Comparison of ENCODE assay signal across 24 mouse cellular contexts in the genomic region with DNA sequence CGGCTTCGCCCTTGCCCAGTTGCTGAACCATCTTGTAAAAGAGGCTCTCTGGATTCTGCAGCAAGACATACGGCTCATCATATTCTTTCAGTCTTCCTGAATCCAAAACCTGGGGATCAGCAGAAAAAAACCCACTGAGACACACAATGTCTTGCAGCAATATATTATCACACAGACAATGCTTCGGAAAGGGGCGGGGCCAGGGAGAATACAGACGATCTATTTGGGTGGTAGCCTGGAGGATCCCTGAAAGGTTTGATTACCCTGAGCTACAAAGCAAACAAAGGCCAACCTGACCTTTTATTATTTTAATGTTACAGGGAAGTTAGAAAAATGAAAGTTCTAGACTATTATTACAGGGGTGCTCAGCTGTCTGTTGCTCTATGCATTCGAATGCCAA.
DNase-seq lines count a peak whose midpoint lies in the region; ATAC-seq and TF ChIP-seq lines count a peak whose summit lies in the region.
"Had no signal": no experiment of that assay in that cellular context is flagged by ENCODE, and none has a peak within 500 bp of the region (broad histone marks: within the 10 kb centered on the region; RNA-seq: fewer than 3 reads in every experiment).

No protein-coding gene starts in this region.

- no peaks in the 10 kb centered on the region for H3K36me3 ChIP-seq in forebrain, embryonic 13.5 days (ENCODE audit: poor library complexity, severe bottlenecking)
- no peaks in the 10 kb centered on the region for H3K36me3 ChIP-seq in forebrain, embryonic 15.5 days
- no peaks in the 10 kb centered on the region for H3K36me3 ChIP-seq in midbrain, embryonic 13.5 days
- no peaks in the 10 kb centered on the region for H3K36me3 ChIP-seq in midbrain, postnatal 0 days (ENCODE audit: insufficient read depth, low read length)
- no peaks in the 10 kb centered on the region for H3K36me3 ChIP-seq in hindbrain, embryonic 14.5 days (replicated peaks; ENCODE audit: control insufficient read depth, insufficient read depth)
- no peaks in the 10 kb centered on the region for H3K36me3 ChIP-seq in neural tube, embryonic 14.5 days (ENCODE audit: control insufficient read depth, insufficient read depth, low read length)
- H3K36me3 ChIP-seq: embryonic facial prominence, embryonic 13.5 days; heart, embryonic 12.5 days; kidney, embryonic 15.5 days had no signal

- H3K4me1 ChIP-seq in forebrain, embryonic 13.5 days: peaks cover 20% of the 10 kb centered on the region
- H3K4me1 ChIP-seq in forebrain, embryonic 15.5 days: peaks cover 14% of the 10 kb centered on the region
- peaks cover 15% of the 10 kb centered on the region for H3K4me1 ChIP-seq in midbrain, embryonic 13.5 days (replicated peaks)
- no peaks in the 10 kb centered on the region for H3K4me1 ChIP-seq in midbrain, postnatal 0 days (ENCODE audit: insufficient read depth, low read length)
- H3K4me1 ChIP-seq in hindbrain, embryonic 14.5 days (replicated peaks; ENCODE audit: control insufficient read depth, insufficient read depth, low read length): no peaks in the 10 kb centered on the region; the same call in 1 of the 2 replicates
- H3K4me1 ChIP-seq in neural tube, embryonic 14.5 days (ENCODE audit: control insufficient read depth, insufficient read depth, low read length): peaks cover 10% of the 10 kb centered on the region; the same call in 1 of the 2 replicates
- H3K4me1 ChIP-seq: heart, embryonic 12.5 days; kidney, embryonic 15.5 days; liver, embryonic 12.5 days had no signal

- H3K9me3 ChIP-seq in forebrain, embryonic 13.5 days (replicated peaks): no peaks in the 10 kb centered on the region
- no peaks in the 10 kb centered on the region for H3K9me3 ChIP-seq in forebrain, embryonic 15.5 days
- no peaks in the 10 kb centered on the region for H3K9me3 ChIP-seq in midbrain, embryonic 13.5 days
- no peaks in the 10 kb centered on the region for H3K9me3 ChIP-seq in midbrain, postnatal 0 days (ENCODE audit: low read length)
- H3K9me3 ChIP-seq in hindbrain, embryonic 14.5 days (ENCODE audit: control insufficient read depth, low read length): no peaks in the 10 kb centered on the region
- H3K9me3 ChIP-seq in neural tube, embryonic 14.5 days (ENCODE audit: control insufficient read depth, low read length): no peaks in the 10 kb centered on the region
- H3K9me3 ChIP-seq: embryonic facial prominence, embryonic 13.5 days; heart, embryonic 12.5 days; kidney, embryonic 15.5 days; liver, embryonic 12.5 days had no signal

- WGBS in forebrain, embryonic 13.5 days: 69% methylated on average over 7 of the region's 7 CpGs
- 66% methylated on average over 7 of the region's 7 CpGs for WGBS in forebrain, embryonic 15.5 days
- WGBS in midbrain, embryonic 13.5 days: 60% methylated on average over 7 of the region's 7 CpGs
- WGBS in midbrain, postnatal 0 days: 67% methylated on average over 7 of the region's 7 CpGs
- 52% methylated on average over 7 of the region's 7 CpGs for WGBS in hindbrain, embryonic 14.5 days
- WGBS in neural tube, embryonic 14.5 days: 34% methylated on average over 7 of the region's 7 CpGs

- H3K27me3 ChIP-seq in forebrain, embryonic 13.5 days: peaks cover 12% of the 10 kb centered on the region
- no peaks in the 10 kb centered on the region for H3K27me3 ChIP-seq in forebrain, embryonic 15.5 days
- H3K27me3 ChIP-seq in midbrain, embryonic 13.5 days: 0 out of 2 replicates have a peak, but pooled peaks cover 3% of the 10 kb centered on the region
- no peaks in the 10 kb centered on the region for H3K27me3 ChIP-seq in midbrain, postnatal 0 days (ENCODE audit: insufficient read depth, low read length)
- no peaks in the 10 kb centered on the region for H3K27me3 ChIP-seq in hindbrain, embryonic 14.5 days (ENCODE audit: control insufficient read depth, insufficient read depth, low read length)
- no peaks in the 10 kb centered on the region for H3K27me3 ChIP-seq in neural tube, embryonic 14.5 days (ENCODE audit: control insufficient read depth, insufficient read depth, low read length)
- H3K27me3 ChIP-seq: heart, embryonic 12.5 days; kidney, embryonic 15.5 days; liver, embryonic 12.5 days had no signal

- H3K9ac ChIP-seq in forebrain, embryonic 13.5 days: no peak overlapping the region
- H3K9ac ChIP-seq in forebrain, embryonic 15.5 days (replicated peaks): no peak overlapping the region
- no peak overlapping the region for H3K9ac ChIP-seq in midbrain, embryonic 13.5 days (replicated peaks)
- H3K9ac ChIP-seq in midbrain, postnatal 0 days (replicated peaks; ENCODE audit: low read length, poor library complexity, severe bottlenecking): no peak overlapping the region
- no peak overlapping the region for H3K9ac ChIP-seq in hindbrain, embryonic 14.5 days
- H3K9ac ChIP-seq in neural tube, embryonic 14.5 days (replicated peaks; ENCODE audit: low read depth, low read length): no peak overlapping the region
- H3K9ac ChIP-seq: embryonic facial prominence, embryonic 13.5 days; heart, embryonic 12.5 days; kidney, embryonic 15.5 days; liver, embryonic 12.5 days; liver, postnatal 0 days had no signal

- no peak for DNase-seq in midbrain, postnatal 0 days (ENCODE audit: low spot score)
- no peak for DNase-seq in hindbrain, embryonic 14.5 days (ENCODE audit: low spot score)
- no peak for DNase-seq in cerebellum, adult 11-12 months
- no peak for DNase-seq in cerebellum, postnatal 36 days
- DNase-seq: adrenal gland, adult 8-10 months; cerebellum, adult 8-10 months; cerebellum, postnatal 25 days; heart, adult 2 months; heart, postnatal 4 days; kidney, adult 18-20 months; kidney, postnatal 36 days; liver, postnatal 0 days; lung, postnatal 36 days had no signal

- TF ChIP-seq CTCF in midbrain, postnatal 0 days (IDR thresholded peaks at IDR 0.05): no peak

- H3K4me3 ChIP-seq in forebrain, embryonic 13.5 days: no peak overlapping the region
- H3K4me3 ChIP-seq in forebrain, embryonic 15.5 days: no peak overlapping the region
- H3K4me3 ChIP-seq in midbrain, embryonic 13.5 days (replicated peaks): no peak overlapping the region
- H3K4me3 ChIP-seq in midbrain, postnatal 0 days (ENCODE audit: low read depth, low read length): no peak overlapping the region
- H3K4me3 ChIP-seq in hindbrain, embryonic 14.5 days (replicated peaks; ENCODE audit: low read length): no peak overlapping the region
- H3K4me3 ChIP-seq in neural tube, embryonic 14.5 days (ENCODE audit: low read depth, low read length): no peak overlapping the region
- H3K4me3 ChIP-seq: embryonic facial prominence, embryonic 13.5 days; heart, adult 2 months; heart, embryonic 12.5 days; kidney, embryonic 15.5 days; layer of hippocampus, adult 2 months; liver, embryonic 12.5 days had no signal

- no peak overlapping the region for H3K27ac ChIP-seq in forebrain, embryonic 13.5 days
- no peak overlapping the region for H3K27ac ChIP-seq in forebrain, embryonic 15.5 days (replicated peaks)
- no peak overlapping the region for H3K27ac ChIP-seq in midbrain, embryonic 13.5 days
- no peak overlapping the region for H3K27ac ChIP-seq in midbrain, postnatal 0 days (ENCODE audit: low read depth, low read length)
- no peak overlapping the region for H3K27ac ChIP-seq in hindbrain, embryonic 14.5 days
- no peak overlapping the region for H3K27ac ChIP-seq in neural tube, embryonic 14.5 days (ENCODE audit: low read depth, low read length)
- H3K27ac ChIP-seq: embryonic facial prominence, embryonic 13.5 days; heart, adult 2 months; kidney, embryonic 15.5 days; layer of hippocampus, adult 2 months; liver, embryonic 12.5 days had no signal

- peak overlapping the region; percentile 52; the same call in 1 of the 2 replicates for H3K4me2 ChIP-seq in forebrain, embryonic 13.5 days
- H3K4me2 ChIP-seq in forebrain, embryonic 15.5 days (replicated peaks): no peak overlapping the region
- H3K4me2 ChIP-seq in midbrain, embryonic 13.5 days (replicated peaks): peak overlapping the region; percentile 45; the same call in 1 of the 2 replicates
- no peak overlapping the region for H3K4me2 ChIP-seq in midbrain, postnatal 0 days (ENCODE audit: low read depth, low read length, poor library complexity, severe bottlenecking)
- H3K4me2 ChIP-seq in hindbrain, embryonic 14.5 days (replicated peaks): peak overlapping the region; percentile 33; the same call in 1 of the 2 replicates
- H3K4me2 ChIP-seq in neural tube, embryonic 14.5 days (ENCODE audit: low read depth, low read length): peak overlapping the region; percentile 14; the same call in 1 of the 2 replicates
- H3K4me2 ChIP-seq: heart, embryonic 12.5 days; liver, embryonic 12.5 days had no signal

- ATAC-seq in forebrain, embryonic 13.5 days: no peak
- ATAC-seq in forebrain, embryonic 15.5 days (replicated peaks): no peak
- ATAC-seq in midbrain, embryonic 13.5 days: no peak
- ATAC-seq in midbrain, postnatal 0 days (ENCODE audit: low FRiP score): no peak
- no peak for ATAC-seq in hindbrain, embryonic 14.5 days (ENCODE audit: low FRiP score)
- ATAC-seq in neural tube, embryonic 14.5 days (ENCODE audit: low read depth): no peak
- ATAC-seq: CD4-positive, CD25-positive, alpha-beta regulatory T cell, adult 4 months; inflammation-experienced regulatory T-cells, adult 6 months; liver, embryonic 12.5 days; liver, postnatal 0 days had no signal

Comparison
In these comparisons a context has a peak if more than half of its experiments do, and no peak if none do; other contexts are left out.
1. H3K4me2 ChIP-seq: peak in forebrain, embryonic 13.5 days (single experiment), midbrain, embryonic 13.5 days (single experiment), hindbrain, embryonic 14.5 days (single experiment) and neural tube, embryonic 14.5 days (single experiment); none in forebrain, embryonic 15.5 days (single experiment) and midbrain, postnatal 0 days (single experiment).